Mouse (Mus musculus): ENCODE measurements around the gene Nck1. TPM values are rescaled to one million over a fixed set of nuclear protein-coding genes. Genes with fewer than 3 reads are reported as not detected.

Nck1 gene
- polyA plus RNA-seq, 1 experiment from 2014 or later, result 26.3 TPM

DNA sequence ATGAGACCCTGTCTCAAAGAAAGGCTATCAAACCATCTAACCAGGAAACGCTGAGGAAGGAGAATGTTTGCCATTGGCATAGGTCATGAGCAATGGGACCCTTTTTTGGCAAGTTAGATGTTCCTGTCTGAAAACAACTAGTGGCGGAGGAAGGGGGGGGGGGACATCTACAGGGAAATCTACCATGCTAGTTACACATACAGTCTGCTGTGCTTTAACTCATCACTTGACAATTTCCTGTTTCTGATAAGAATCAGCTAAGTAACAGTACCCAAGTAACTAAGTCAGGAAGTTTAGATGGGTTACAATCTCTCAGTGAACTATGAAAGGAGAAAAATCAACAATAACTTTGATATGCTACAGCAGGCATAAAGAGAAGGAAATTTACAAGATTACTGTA, 23.9 kb downstream of the Nck1 start:
- Histone ChIP-seq H3K27ac (ENCODE audit: low read depth) (no peak overlapping the region), H3K4me2 (ENCODE audit: low read depth, low read length) (no peak overlapping the region), H3K36me3 (replicated peaks; ENCODE audit: insufficient read depth, low read length) (no peaks in the 10 kb centered on the region), H3K4me1 (ENCODE audit: insufficient read depth) (peaks cover 6% of the 10 kb centered on the region; the same call in 1 of the 2 replicates), H3K9me3 (ENCODE audit: low read length) (no peaks in the 10 kb centered on the region), H3K4me3 (ENCODE audit: low read depth, low read length) (no peak overlapping the region), H3K27me3 (ENCODE audit: insufficient read depth, low read length) (no peaks in the 10 kb centered on the region), H3K9ac (replicated peaks) (no peak overlapping the region)
- DNase-seq (no peak), ATAC-seq (no peak)
- 55% methylated on average over 2 of the region's 2 CpGs for WGBS (ENCODE audit: insufficient replicate concordance)
- TF ChIP-seq EP300 (IDR thresholded peaks at IDR 0.05; ENCODE audit: low read depth) (no peak), CTCF (IDR thresholded peaks at IDR 0.05; ENCODE audit: low read depth) (no peak)

DNA sequence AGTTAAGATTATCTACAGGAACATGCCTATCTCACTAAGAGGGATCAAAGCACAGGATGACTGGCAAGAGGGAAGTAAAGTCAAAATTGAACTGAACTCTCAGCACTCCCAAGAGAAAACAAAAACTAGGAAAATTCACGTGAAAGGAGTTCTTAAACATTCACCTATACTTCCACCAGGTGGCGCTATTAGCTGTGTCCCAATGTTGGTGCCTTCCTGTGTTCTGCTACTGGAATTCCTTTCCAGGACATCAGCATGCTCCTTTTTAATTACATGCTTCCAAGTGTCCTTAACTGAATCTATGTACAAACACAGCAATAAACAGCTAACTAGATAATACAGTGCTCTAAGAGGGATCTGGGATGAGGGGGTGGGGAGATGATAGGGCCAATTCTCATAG, 25.3 kb downstream of the Nck1 start:
- Histone ChIP-seq H3K4me2 (ENCODE audit: low read depth, low read length) (no peak overlapping the region), H3K4me3 (ENCODE audit: low read depth, low read length) (no peak overlapping the region), H3K27me3 (ENCODE audit: insufficient read depth, low read length) (no peaks in the 10 kb centered on the region), H3K9me3 (ENCODE audit: low read length) (no peaks in the 10 kb centered on the region), H3K9ac (replicated peaks) (no peak overlapping the region), H3K4me1 (ENCODE audit: insufficient read depth) (peaks cover 6% of the 10 kb centered on the region; the same call in 1 of the 2 replicates), H3K27ac (ENCODE audit: low read depth) (no peak overlapping the region), H3K36me3 (replicated peaks; ENCODE audit: insufficient read depth, low read length) (no peaks in the 10 kb centered on the region)
- WGBS (ENCODE audit: insufficient replicate concordance), result 5% methylated on average over 2 of the region's 2 CpGs
- ATAC-seq (peak; percentile 41; the same call in 1 of the 2 replicates), DNase-seq (peak; percentile 39)
- peak; percentile 90 for TF ChIP-seq CTCF (IDR thresholded peaks at IDR 0.05; ENCODE audit: low read depth)
- no peak for TF ChIP-seq EP300 (IDR thresholded peaks at IDR 0.05; ENCODE audit: low read depth)

GRCm38 (mm10) chr9:100520012-100520411, 25.9 kb downstream of the Nck1 start:
- DNase-seq, result no peak

GRCm38 (mm10) chr9:100507581-100507980, 38.4 kb downstream of the Nck1 start:
- no peaks in the 10 kb centered on the region for H3K9me3 ChIP-seq (ENCODE audit: low read length)
- no peaks in the 10 kb centered on the region for H3K4me1 ChIP-seq (ENCODE audit: insufficient read depth)
- no peak overlapping the region for H3K4me3 ChIP-seq (ENCODE audit: low read depth, low read length)
- DNase-seq (no peak), ATAC-seq (no peak)
- H3K9ac ChIP-seq (replicated peaks), result no peak overlapping the region
- peak; percentile 11; the same call in 1 of the 2 replicates for TF ChIP-seq EP300 (IDR thresholded peaks at IDR 0.05; ENCODE audit: low read depth)
- TF ChIP-seq CTCF (IDR thresholded peaks at IDR 0.05; ENCODE audit: low read depth), result no peak
- H3K36me3 ChIP-seq (replicated peaks; ENCODE audit: insufficient read depth, low read length), result no peaks in the 10 kb centered on the region
- no peaks in the 10 kb centered on the region for H3K27me3 ChIP-seq (ENCODE audit: insufficient read depth, low read length)
- H3K4me2 ChIP-seq (ENCODE audit: low read depth, low read length), result no peak overlapping the region
- H3K27ac ChIP-seq (ENCODE audit: low read depth), result no peak overlapping the region; the same call in 1 of the 2 replicates
- 53% methylated on average over 2 of the region's 2 CpGs for WGBS (ENCODE audit: insufficient replicate concordance)

More at GRCm38 (mm10) chr9:100520012-100520411, 25.9 kb downstream of the Nck1 start:
- no peaks in the 10 kb centered on the region for H3K36me3 ChIP-seq (replicated peaks; ENCODE audit: insufficient read depth, low read length)
- ATAC-seq, result no peak
- no peaks in the 10 kb centered on the region for H3K27me3 ChIP-seq (ENCODE audit: insufficient read depth, low read length)
- no peak for TF ChIP-seq EP300 (IDR thresholded peaks at IDR 0.05; ENCODE audit: low read depth)
- TF ChIP-seq CTCF (IDR thresholded peaks at IDR 0.05; ENCODE audit: low read depth), result peak; percentile 24; the same call in 1 of the 2 replicates
- H3K4me2 ChIP-seq (ENCODE audit: low read depth, low read length), result no peak overlapping the region
- 95% methylated on average over 3 of the region's 3 CpGs for WGBS (ENCODE audit: insufficient replicate concordance)
- no peak overlapping the region for H3K27ac ChIP-seq (ENCODE audit: low read depth)
- H3K4me1 ChIP-seq (ENCODE audit: insufficient read depth), result peaks cover 6% of the 10 kb centered on the region; the same call in 1 of the 2 replicates
- H3K9me3 ChIP-seq (ENCODE audit: low read length), result no peaks in the 10 kb centered on the region
- H3K9ac ChIP-seq (replicated peaks), result no peak overlapping the region
- H3K4me3 ChIP-seq (ENCODE audit: low read depth, low read length), result no peak overlapping the region

GRCm38 (mm10) chr9:100506652-100507051, 39.3 kb downstream of the Nck1 start:
- Histone ChIP-seq H3K36me3 (replicated peaks; ENCODE audit: insufficient read depth, low read length) (no peaks in the 10 kb centered on the region), H3K9ac (replicated peaks) (no peak overlapping the region), H3K4me2 (ENCODE audit: low read depth, low read length) (no peak overlapping the region; the same call in 1 of the 2 replicates), H3K27ac (ENCODE audit: low read depth) (no peak overlapping the region), H3K27me3 (ENCODE audit: insufficient read depth, low read length) (no peaks in the 10 kb centered on the region), H3K4me1 (ENCODE audit: insufficient read depth) (no peaks in the 10 kb centered on the region), H3K9me3 (ENCODE audit: low read length) (no peaks in the 10 kb centered on the region), H3K4me3 (ENCODE audit: low read depth, low read length) (0 out of 2 replicates have a peak overlapping the region, but pooled peaks have one; percentile 4)
- 37% methylated on average over 2 of the region's 2 CpGs for WGBS (ENCODE audit: insufficient replicate concordance)
- ATAC-seq (no peak), DNase-seq (peak; percentile 34)
- no peak for TF ChIP-seq CTCF (IDR thresholded peaks at IDR 0.05; ENCODE audit: low read depth)
- no peak for TF ChIP-seq EP300 (IDR thresholded peaks at IDR 0.05; ENCODE audit: low read depth)

GRCm38 (mm10) chr9:100505498-100505897, 40.4 kb downstream of the Nck1 start:
- H3K4me3 ChIP-seq (ENCODE audit: low read depth, low read length), result 0 out of 2 replicates have a peak overlapping the region, but pooled peaks have one; percentile 4
- H3K27ac ChIP-seq (ENCODE audit: low read depth), result no peak overlapping the region
- H3K9me3 ChIP-seq (ENCODE audit: low read length), result no peaks in the 10 kb centered on the region
- DNase-seq (no peak), ATAC-seq (no peak)
- H3K4me1 ChIP-seq (ENCODE audit: insufficient read depth), result no peaks in the 10 kb centered on the region
- no peaks in the 10 kb centered on the region for H3K27me3 ChIP-seq (ENCODE audit: insufficient read depth, low read length)
- H3K9ac ChIP-seq (replicated peaks), result no peak overlapping the region
- no peaks in the 10 kb centered on the region for H3K36me3 ChIP-seq (replicated peaks; ENCODE audit: insufficient read depth, low read length)
- peak overlapping the region; percentile 14 for H3K4me2 ChIP-seq (ENCODE audit: low read depth, low read length)
- WGBS (ENCODE audit: insufficient replicate concordance), result 81% methylated on average over 4 of the region's 4 CpGs
- TF ChIP-seq EP300 (IDR thresholded peaks at IDR 0.05; ENCODE audit: low read depth), result no peak
- no peak for TF ChIP-seq CTCF (IDR thresholded peaks at IDR 0.05; ENCODE audit: low read depth)
